Mouse (Mus musculus): Measurements from ENCODE around the gene Hoxb9. TPM values are rescaled to one million over a fixed set of nuclear protein-coding genes. Genes with fewer than 3 reads are reported as not detected.

Gene Hoxb9
- 4.8 and 7.2 TPM in 2 replicates for polyA plus RNA-seq (2015; fragmentation: Nextera tagmentation; extraction: Ambion mirVana)

DNA sequence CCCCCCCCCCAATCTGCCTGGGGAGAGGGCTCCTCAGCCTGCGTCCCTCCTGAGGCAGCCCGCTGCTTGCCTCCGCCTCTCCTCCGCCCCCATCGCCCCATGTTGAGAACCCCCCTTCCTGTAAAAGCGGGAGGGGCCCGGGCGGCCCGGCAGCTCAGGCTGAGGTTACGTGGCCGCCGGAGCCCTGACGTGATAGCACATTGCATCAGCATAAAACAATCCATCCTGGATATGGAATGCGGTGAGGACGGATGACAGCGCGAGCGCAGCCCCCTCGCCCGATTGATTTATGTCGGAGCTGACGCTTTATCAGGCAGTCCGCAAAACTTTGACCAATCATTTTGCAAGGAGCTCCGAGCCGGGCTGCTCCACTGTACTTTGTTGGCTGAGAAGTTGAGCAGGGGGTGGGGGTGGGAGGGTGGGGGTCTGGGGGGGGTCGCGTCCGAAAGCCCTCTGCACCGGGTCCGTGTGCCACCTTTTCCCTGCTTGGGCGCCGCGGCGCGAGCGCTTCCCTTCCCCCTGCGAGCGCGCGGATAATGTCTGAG lies at the start of gene Hoxb9:
Hoxb9 (plus strand) TSS at position 462 of the 545 bp plus-strand sequence.
- peaks cover 98% of the 10 kb centered on the region for H3K27me3 ChIP-seq
- peak within 1 kb of the TSS; percentile 73 for H3K27ac ChIP-seq
- peaks cover 14% of the 10 kb centered on the region for H3K4me1 ChIP-seq (replicated peaks)
- H3K4me3 ChIP-seq = peak within 1 kb of the TSS; percentile 34
- H3K9me3 ChIP-seq = no peaks in the 10 kb centered on the region
- WGBS = under 1% methylated on average over 40 of the region's 40 CpGs
- H3K4me2 ChIP-seq = peak within 1 kb of the TSS; percentile 39
- peak within 1 kb of the TSS; percentile 61 for H3K9ac ChIP-seq
- ATAC-seq (ENCODE audit: low FRiP score) = peak; percentile 49; the same call in 1 of the 2 replicates
- no peaks in the 10 kb centered on the region for H3K36me3 ChIP-seq

DNA sequence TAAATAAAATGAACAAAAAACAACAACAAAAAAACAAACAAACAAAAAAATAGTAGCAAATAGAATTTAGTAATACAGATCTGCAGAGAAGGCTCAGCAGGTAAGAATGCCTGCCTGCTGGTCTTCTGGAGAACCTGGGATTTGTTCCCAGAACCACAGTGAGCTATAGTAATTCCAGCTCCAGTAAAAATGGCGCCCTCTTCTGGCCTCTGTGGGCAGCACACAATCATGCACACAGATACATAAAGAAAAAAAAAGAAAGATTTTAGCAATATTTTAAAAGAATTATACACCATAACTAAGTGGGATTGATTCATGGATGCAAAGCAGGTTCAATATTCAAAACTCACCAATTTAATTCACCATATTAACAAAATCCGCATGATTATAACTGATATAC lies 47.4 kb upstream of the Hoxb9 start:
- H3K4me2 ChIP-seq = no peak overlapping the region
- H3K9me3 ChIP-seq = no peaks in the 10 kb centered on the region; the same call in 1 of the 2 replicates
- WGBS = 39% methylated on average over 2 of the region's 2 CpGs
- no peaks in the 10 kb centered on the region for H3K36me3 ChIP-seq
- H3K27ac ChIP-seq = no peak overlapping the region
- no peaks in the 10 kb centered on the region for H3K4me1 ChIP-seq (replicated peaks)
- ATAC-seq (ENCODE audit: low FRiP score) = no peak
- peaks cover 28% of the 10 kb centered on the region for H3K27me3 ChIP-seq
- H3K4me3 ChIP-seq = no peak overlapping the region
- no peak overlapping the region for H3K9ac ChIP-seq

DNA sequence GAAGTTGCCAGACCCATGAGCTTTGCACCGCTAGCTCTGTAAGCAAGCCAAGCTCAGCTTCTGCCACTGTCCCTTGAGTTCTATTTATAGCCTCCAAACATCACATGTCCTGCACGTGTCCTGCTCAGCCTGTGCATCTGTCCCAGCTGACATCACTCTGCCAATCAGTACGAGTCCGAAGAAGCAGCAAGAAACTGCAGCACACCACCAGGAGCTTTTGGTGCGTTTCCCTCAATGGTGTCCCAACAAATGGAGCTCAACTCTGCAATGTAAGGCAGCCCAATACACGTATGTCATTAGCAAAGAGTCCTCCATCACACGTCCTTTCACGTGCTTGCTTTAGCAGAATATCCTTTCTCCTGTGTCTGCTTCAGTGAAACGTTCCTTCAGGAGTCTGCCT lies 43.6 kb upstream of the Hoxb9 start:
- H3K27me3 ChIP-seq = peaks cover 34% of the 10 kb centered on the region; the same call in 1 of the 2 replicates
- H3K9ac ChIP-seq = no peak overlapping the region
- no peaks in the 10 kb centered on the region for H3K4me1 ChIP-seq (replicated peaks)
- no peak for ATAC-seq (ENCODE audit: low FRiP score)
- 90% methylated on average over 9 of the region's 9 CpGs for WGBS
- H3K4me2 ChIP-seq = no peak overlapping the region
- H3K27ac ChIP-seq = no peak overlapping the region
- no peaks in the 10 kb centered on the region for H3K36me3 ChIP-seq
- H3K9me3 ChIP-seq = no peaks in the 10 kb centered on the region; the same call in 1 of the 2 replicates
- H3K4me3 ChIP-seq = no peak overlapping the region

- peaks cover 4% of the 10 kb centered on the region; the same call in 1 of the 2 replicates for H3K9me3 ChIP-seq
- 2% methylated on average over 12 of the region's 12 CpGs for WGBS
- H3K27me3 ChIP-seq = peaks cover 69% of the 10 kb centered on the region
- no peaks in the 10 kb centered on the region for H3K4me1 ChIP-seq (replicated peaks)
- H3K27ac ChIP-seq = no peak overlapping the region
- no peak for ATAC-seq (ENCODE audit: low FRiP score)
- no peak overlapping the region for H3K4me3 ChIP-seq
- H3K4me2 ChIP-seq = no peak overlapping the region
- H3K36me3 ChIP-seq = no peaks in the 10 kb centered on the region
- no peak overlapping the region for H3K9ac ChIP-seq
Measured at GRCm38 (mm10) chr11:96234906-96235305, 36.4 kb upstream of the Hoxb9 start.

GRCm38 (mm10) chr11:96240211-96240610 lies 31.0 kb upstream of the Hoxb9 start:
- Histone ChIP-seq H3K4me2 (no peak overlapping the region), H3K9ac (no peak overlapping the region), H3K4me1 (replicated peaks) (no peaks in the 10 kb centered on the region), H3K4me3 (no peak overlapping the region), H3K27me3 (peaks cover 63% of the 10 kb centered on the region), H3K27ac (no peak overlapping the region), H3K36me3 (no peaks in the 10 kb centered on the region), H3K9me3 (peaks cover 4% of the 10 kb centered on the region; the same call in 1 of the 2 replicates)
- 5% methylated on average over 7 of the region's 7 CpGs for WGBS
- ATAC-seq (ENCODE audit: low FRiP score) = no peak

GRCm38 (mm10) chr11:96250901-96251300 lies 20.4 kb upstream of the Hoxb9 start:
- no peak overlapping the region for H3K4me2 ChIP-seq
- under 1% methylated on average over 14 of the region's 14 CpGs for WGBS
- H3K4me3 ChIP-seq = no peak overlapping the region
- H3K27me3 ChIP-seq = peaks cover 100% of the 10 kb centered on the region
- no peak overlapping the region for H3K27ac ChIP-seq
- no peak for ATAC-seq (ENCODE audit: low FRiP score)
- H3K36me3 ChIP-seq = no peaks in the 10 kb centered on the region
- no peaks in the 10 kb centered on the region for H3K4me1 ChIP-seq (replicated peaks)
- H3K9ac ChIP-seq = no peak overlapping the region
- H3K9me3 ChIP-seq = no peaks in the 10 kb centered on the region

- Histone ChIP-seq H3K9me3 (no peaks in the 10 kb centered on the region), H3K4me1 (replicated peaks) (no peaks in the 10 kb centered on the region), H3K36me3 (no peaks in the 10 kb centered on the region), H3K9ac (no peak overlapping the region), H3K27me3 (peaks cover 100% of the 10 kb centered on the region), H3K27ac (no peak overlapping the region), H3K4me2 (no peak overlapping the region), H3K4me3 (no peak overlapping the region)
- WGBS = 1% methylated on average over 46 of the region's 46 CpGs
- ATAC-seq (ENCODE audit: low FRiP score) = no peak
Measured at GRCm38 (mm10) chr11:96251480-96252031, 19.7 kb upstream of the Hoxb9 start.

DNA sequence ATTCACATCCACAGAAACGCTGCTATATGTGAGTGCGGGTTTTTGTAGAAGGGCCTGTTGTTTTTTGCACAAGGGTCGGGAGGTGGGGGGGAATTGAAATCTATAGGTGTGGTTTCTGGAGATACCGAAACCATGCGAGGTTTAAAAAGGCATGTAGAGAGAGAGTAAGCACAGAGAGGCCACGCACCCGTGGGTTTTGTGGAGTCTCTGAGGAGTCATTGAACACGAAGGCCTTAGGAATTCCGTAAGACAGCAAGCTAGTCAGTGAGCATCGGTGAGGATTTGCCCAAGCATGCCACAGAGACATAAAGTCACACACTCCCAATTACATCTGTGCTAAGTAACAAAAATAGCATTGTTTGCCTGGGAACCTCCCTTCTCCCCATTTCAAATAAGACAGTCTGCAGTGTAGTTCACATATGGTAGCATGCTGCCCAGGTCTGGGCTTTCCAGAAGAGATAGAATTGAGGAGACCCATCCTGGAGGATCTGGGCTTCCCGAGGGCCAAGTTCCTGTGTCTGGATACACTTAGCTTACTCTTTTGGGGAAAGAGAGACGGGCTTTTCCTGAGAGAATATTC lies 18.6 kb upstream of the Hoxb9 start:
- no peak overlapping the region for H3K9ac ChIP-seq

GRCm38 (mm10) chr11:96254221-96254620 lies 17.0 kb upstream of the Hoxb9 start:
- Histone ChIP-seq H3K4me1 (replicated peaks) (no peaks in the 10 kb centered on the region), H3K9me3 (no peaks in the 10 kb centered on the region), H3K27ac (no peak overlapping the region), H3K27me3 (peaks cover 100% of the 10 kb centered on the region), H3K9ac (no peak overlapping the region), H3K4me2 (no peak overlapping the region), H3K4me3 (no peak overlapping the region), H3K36me3 (no peaks in the 10 kb centered on the region)
- WGBS = 2% methylated on average over 11 of the region's 11 CpGs
- ATAC-seq (ENCODE audit: low FRiP score) = no peak

More for the DNA sequence above, 18.6 kb upstream of the Hoxb9 start:
- Histone ChIP-seq H3K27me3 (peaks cover 100% of the 10 kb centered on the region), H3K4me1 (replicated peaks) (no peaks in the 10 kb centered on the region), H3K27ac (no peak overlapping the region), H3K4me2 (no peak overlapping the region), H3K4me3 (no peak overlapping the region), H3K36me3 (no peaks in the 10 kb centered on the region), H3K9me3 (no peaks in the 10 kb centered on the region)
- ATAC-seq (ENCODE audit: low FRiP score) = no peak
- WGBS = 1% methylated on average over 12 of the region's 12 CpGs

DNA sequence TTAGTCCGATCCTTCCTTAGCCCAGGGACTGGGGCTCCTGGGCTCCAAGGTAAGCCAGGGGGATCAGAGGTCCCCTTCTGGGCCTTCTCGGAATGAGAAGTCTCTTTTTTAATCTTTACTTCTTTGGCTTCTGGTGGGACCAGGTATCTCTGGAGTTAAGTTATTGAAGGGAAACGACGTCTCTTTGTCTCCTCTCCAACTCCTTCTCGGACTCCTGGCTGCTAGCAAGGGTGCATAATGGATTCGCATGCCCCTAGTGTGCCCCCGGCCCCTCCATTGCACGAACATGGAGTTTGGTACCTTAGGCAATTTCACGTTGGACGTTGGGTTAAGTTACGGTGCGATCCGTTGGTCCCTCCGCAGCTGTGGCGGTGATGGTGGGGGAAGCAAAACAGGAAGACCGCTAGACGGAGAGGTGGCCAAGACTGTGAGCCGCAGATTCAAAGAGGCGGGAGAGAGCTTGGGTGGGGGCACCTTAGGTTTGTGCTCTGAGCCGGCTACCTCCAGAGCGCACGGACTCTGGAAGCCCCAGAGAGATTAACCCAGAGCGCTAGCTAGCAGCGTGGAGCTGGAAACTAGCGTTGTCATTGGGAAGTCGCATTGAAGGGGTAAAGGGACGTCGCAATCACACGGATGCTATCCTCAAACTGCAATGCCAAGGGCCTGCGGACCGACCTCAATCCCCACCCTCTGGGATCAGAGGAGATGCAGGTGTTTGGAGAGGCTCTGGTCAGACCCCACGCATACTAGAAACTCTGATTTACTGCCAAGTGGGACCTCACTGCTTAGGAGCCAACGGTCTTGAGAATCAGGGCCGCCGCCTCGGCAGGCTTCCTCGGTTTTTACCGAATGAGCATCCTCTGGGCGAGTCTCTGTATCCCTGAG lies 15.9 kb upstream of the Hoxb9 start:
- Histone ChIP-seq H3K4me1 (replicated peaks) (peaks cover 2% of the 10 kb centered on the region; the same call in 1 of the 2 replicates), H3K4me2 (no peak overlapping the region), H3K9ac (no peak overlapping the region), H3K4me3 (no peak overlapping the region), H3K9me3 (no peaks in the 10 kb centered on the region), H3K27ac (no peak overlapping the region), H3K27me3 (peaks cover 100% of the 10 kb centered on the region), H3K36me3 (no peaks in the 10 kb centered on the region)
- ATAC-seq (ENCODE audit: low FRiP score) = no peak
- 1% methylated on average over 39 of the region's 39 CpGs for WGBS

- WGBS = 3% methylated on average over 14 of the region's 14 CpGs
- Histone ChIP-seq H3K4me1 (replicated peaks) (peaks cover 5% of the 10 kb centered on the region; the same call in 1 of the 2 replicates), H3K9ac (no peak overlapping the region), H3K36me3 (no peaks in the 10 kb centered on the region), H3K4me2 (no peak overlapping the region), H3K9me3 (no peaks in the 10 kb centered on the region), H3K27me3 (peaks cover 100% of the 10 kb centered on the region), H3K27ac (no peak overlapping the region), H3K4me3 (no peak overlapping the region)
- ATAC-seq (ENCODE audit: low FRiP score) = no peak
Measured at GRCm38 (mm10) chr11:96255996-96256445, 15.2 kb upstream of the Hoxb9 start.

DNA sequence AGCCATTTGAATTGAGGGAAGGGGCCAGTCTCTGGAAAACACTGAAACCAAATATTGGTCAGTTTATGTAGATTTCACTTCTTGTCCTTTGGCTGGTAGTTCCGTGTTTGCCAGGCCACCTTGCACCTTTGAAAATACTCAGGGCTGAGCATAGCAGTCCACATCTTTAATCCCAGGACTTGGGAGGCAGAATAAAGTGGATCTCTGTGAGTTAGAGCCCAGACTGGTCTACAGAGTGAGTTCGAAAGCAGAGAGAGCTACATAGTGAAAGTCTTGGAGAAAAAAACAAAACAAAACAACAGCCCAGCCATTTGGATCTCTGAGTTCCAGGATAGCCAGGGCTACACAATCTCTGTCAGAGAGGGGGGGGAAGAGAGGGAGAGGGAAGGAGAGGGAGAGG lies 14.1 kb upstream of the Hoxb9 start:
- WGBS = 19% methylated on average over 2 of the region's 2 CpGs
- ATAC-seq (ENCODE audit: low FRiP score) = no peak
- H3K4me1 ChIP-seq (replicated peaks) = peaks cover 5% of the 10 kb centered on the region; the same call in 1 of the 2 replicates

More for the DNA sequence above, 14.1 kb upstream of the Hoxb9 start:
- H3K9ac ChIP-seq = no peak overlapping the region
- H3K27me3 ChIP-seq = peaks cover 100% of the 10 kb centered on the region
- no peak overlapping the region for H3K4me3 ChIP-seq
- no peaks in the 10 kb centered on the region for H3K9me3 ChIP-seq
- H3K36me3 ChIP-seq = no peaks in the 10 kb centered on the region
- no peak overlapping the region for H3K27ac ChIP-seq
- no peak overlapping the region for H3K4me2 ChIP-seq
